ENCODE assay signal across 17 mouse cellular contexts in the genomic region with DNA sequence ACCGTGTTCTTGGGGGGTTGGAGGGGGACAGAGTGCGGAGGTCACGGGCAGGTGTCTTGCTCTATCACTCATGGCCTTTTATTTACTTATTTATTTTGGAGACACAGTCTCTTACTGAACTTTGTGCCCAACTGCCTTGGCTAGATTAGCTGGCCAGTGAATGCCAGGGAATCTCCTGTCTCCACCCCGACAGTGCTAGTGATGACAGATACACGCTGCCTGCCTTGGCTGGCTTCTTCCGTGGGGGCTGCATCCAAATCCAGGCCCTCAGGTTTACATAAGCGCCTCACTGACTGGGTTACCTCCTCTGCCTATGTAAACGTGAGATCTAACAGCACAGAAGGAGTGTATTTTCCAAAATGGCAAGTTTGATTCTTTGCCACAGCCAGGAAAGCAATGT.
DNase-seq lines count a peak whose midpoint lies in the region; ATAC-seq and TF ChIP-seq lines count a peak whose summit lies in the region.
"Had no signal": no experiment of that assay in that cellular context is flagged by ENCODE, and none has a peak within 500 bp of the region (broad histone marks: within the 10 kb centered on the region; RNA-seq: fewer than 3 reads in every experiment).

No protein-coding gene starts in this region.

- no peaks in the 10 kb centered on the region for H3K36me3 ChIP-seq in heart, embryonic 11.5 days (ENCODE audit: control insufficient read depth, insufficient read depth, low read length)
- H3K36me3 ChIP-seq: embryonic facial prominence, embryonic 13.5 days; forebrain, embryonic 12.5 days; heart, embryonic 15.5 days; limb, embryonic 15.5 days; midbrain, embryonic 13.5 days had no signal

- peaks cover 8% of the 10 kb centered on the region; the same call in 1 of the 2 replicates for H3K4me1 ChIP-seq in heart, embryonic 11.5 days (ENCODE audit: control insufficient read depth, insufficient read depth, low read length)
- H3K4me1 ChIP-seq: forebrain, embryonic 12.5 days; midbrain, embryonic 13.5 days had no signal

- no peak for ATAC-seq in heart, embryonic 11.5 days (replicated peaks; ENCODE audit: insufficient number of reproducible peaks, low FRiP score, low TSS enrichment)
- no peak for ATAC-seq in cerebellum, adult (ENCODE audit: insufficient number of reproducible peaks, low FRiP score, low TSS enrichment)
- ATAC-seq: hindbrain, postnatal 0 days; intestine, embryonic 16.5 days; midbrain, embryonic 13.5 days had no signal

- intact Hi-C loops in gastrocnemius, adult 2 months (cut with DNase I): no loop called here
- intact Hi-C loops in heart, postnatal 10 days (cut with DNase I): loop anchor here (5.0 kb wide), 1 partner anchor 60 kb away; no protein-coding TSS in a partner anchor
- intact Hi-C loops in heart, postnatal 14 days (cut with DNase I): no loop called here

- peak; percentile 65 for DNase-seq in gastrocnemius, adult 2 months
- DNase-seq in gastrocnemius, adult 18-20 months (ENCODE audit: low spot score): no peak
- DNase-seq in heart, postnatal 10 days: peak; percentile 74 to 75
- no peak for DNase-seq in layer of hippocampus, adult 2 months (ENCODE audit: low spot score in 2 of 2)
- DNase-seq in layer of hippocampus, postnatal 14 days (ENCODE audit: low spot score in 2 of 2): no peak
- DNase-seq in heart, postnatal 14 days: peak; percentile 55 to 68
- DNase-seq: gastrocnemius, postnatal 14 days had no signal

- no peaks in the 10 kb centered on the region for H3K9me3 ChIP-seq in heart, embryonic 11.5 days (replicated peaks; ENCODE audit: control insufficient read depth, low read length)
- H3K9me3 ChIP-seq: heart, embryonic 15.5 days; limb, embryonic 15.5 days; midbrain, embryonic 13.5 days had no signal

- H3K27ac ChIP-seq in gastrocnemius, adult 2 months: peak overlapping the region; percentile 78
- H3K27ac ChIP-seq in heart, embryonic 11.5 days (ENCODE audit: low read depth, low read length): no peak overlapping the region
- H3K27ac ChIP-seq in layer of hippocampus, adult 2 months: peak overlapping the region; percentile 76
- H3K27ac ChIP-seq: embryonic facial prominence, embryonic 13.5 days; forebrain, embryonic 12.5 days; heart, embryonic 15.5 days; hindbrain, postnatal 0 days; limb, embryonic 15.5 days; midbrain, embryonic 13.5 days had no signal

- 65% methylated on average over 8 of the region's 8 CpGs for WGBS in heart, embryonic 11.5 days (ENCODE audit: insufficient replicate concordance)

- H3K4me3 ChIP-seq in gastrocnemius, adult 2 months: no peak overlapping the region
- no peak overlapping the region for H3K4me3 ChIP-seq in heart, embryonic 11.5 days (ENCODE audit: low read depth, low read length)
- no peak overlapping the region for H3K4me3 ChIP-seq in layer of hippocampus, adult 2 months
- H3K4me3 ChIP-seq: embryonic facial prominence, embryonic 13.5 days; erythroblast, embryonic 14.5 days; forebrain, embryonic 12.5 days; heart, embryonic 15.5 days; limb, embryonic 15.5 days; midbrain, embryonic 13.5 days had no signal

- TF ChIP-seq CTCF in gastrocnemius, adult 2 months (IDR thresholded peaks at IDR 0.05): no peak
- no peak for TF ChIP-seq CTCF in layer of hippocampus, adult 2 months (conservative IDR thresholded peaks at IDR 0.05)

- no peaks in the 10 kb centered on the region for H3K27me3 ChIP-seq in heart, embryonic 11.5 days (ENCODE audit: control insufficient read depth, insufficient read depth, low read length)
- H3K27me3 ChIP-seq: embryonic facial prominence, embryonic 13.5 days; forebrain, embryonic 12.5 days; heart, embryonic 15.5 days; limb, embryonic 15.5 days; midbrain, embryonic 13.5 days had no signal

- H3K4me2 ChIP-seq in heart, embryonic 11.5 days: no peak overlapping the region
- H3K4me2 ChIP-seq: embryonic facial prominence, embryonic 13.5 days; forebrain, embryonic 12.5 days; heart, embryonic 15.5 days; limb, embryonic 15.5 days; midbrain, embryonic 13.5 days had no signal

- no peak overlapping the region for H3K9ac ChIP-seq in heart, embryonic 11.5 days (ENCODE audit: low read depth, low read length)
- H3K9ac ChIP-seq: embryonic facial prominence, embryonic 13.5 days; forebrain, embryonic 12.5 days; heart, embryonic 15.5 days; limb, embryonic 15.5 days; midbrain, embryonic 13.5 days had no signal

Comparison
In these comparisons a context has a peak if more than half of its experiments do, and no peak if none do; other contexts are left out.
1. DNase-seq: peak in gastrocnemius, adult 2 months (single experiment), heart, postnatal 10 days (2 of 2) and heart, postnatal 14 days (2 of 2); none in gastrocnemius, adult 18-20 months (single experiment), layer of hippocampus, adult 2 months (0 of 2) and layer of hippocampus, postnatal 14 days (0 of 2).